Mouse (Mus musculus) retina, postnatal 1 day (tissue): Measurements from ENCODE around the gene Fscn1.
A peak's percentile ranks its signal among the peaks of the same experiment; 100 is the strongest.

Source experiments
- DNase-seq: peaks from one replicate; pipeline ENCODE4 v3.0.0-alpha.2; 2012

The Fscn1 gene

GRCm38 (mm10) chr5:142959576-142960556 is at the start of gene Fscn1:
Fscn1 (plus strand) TSS chr5:142960343.
- peak; percentile 94 for DNase-seq

GRCm38 (mm10) chr5:142911629-142912028 is 48.5 kb upstream of the Fscn1 start:
- no peak for DNase-seq

- no peak for DNase-seq
These were observed 47.8 kb upstream of the Fscn1 start for GRCm38 (mm10) chr5:142912320-142912719.

- DNase-seq: no peak
These were observed 47.4 kb upstream of the Fscn1 start for GRCm38 (mm10) chr5:142912739-142913138.

GRCm38 (mm10) chr5:142915231-142915630 is 44.9 kb upstream of the Fscn1 start:
- no peak for DNase-seq

- no peak for DNase-seq
These were observed 43.5 kb upstream of the Fscn1 start for GRCm38 (mm10) chr5:142916593-142916992.

- DNase-seq: no peak
These were observed 42.7 kb upstream of the Fscn1 start for GRCm38 (mm10) chr5:142917402-142917801.

- no peak for DNase-seq
These were observed 39.7 kb upstream of the Fscn1 start for GRCm38 (mm10) chr5:142920311-142921073.

- no peak for DNase-seq
These were observed 39.1 kb upstream of the Fscn1 start for GRCm38 (mm10) chr5:142921074-142921459.

GRCm38 (mm10) chr5:142922251-142922650 is 37.9 kb upstream of the Fscn1 start:
- no peak for DNase-seq

- DNase-seq: no peak
These were observed 36.4 kb upstream of the Fscn1 start for GRCm38 (mm10) chr5:142923781-142924180.

- no peak for DNase-seq
These were observed 35.7 kb upstream of the Fscn1 start for GRCm38 (mm10) chr5:142924336-142924959.

- peak; percentile 48 for DNase-seq
These were observed 33.8 kb upstream of the Fscn1 start for GRCm38 (mm10) chr5:142926204-142926939.

GRCm38 (mm10) chr5:142926940-142927228 is 33.3 kb upstream of the Fscn1 start:
- no peak for DNase-seq

- DNase-seq: no peak
These were observed 32.7 kb upstream of the Fscn1 start for GRCm38 (mm10) chr5:142927341-142927930.

- peak; percentile 63 for DNase-seq
These were observed 31.3 kb upstream of the Fscn1 start for GRCm38 (mm10) chr5:142928749-142929399.

GRCm38 (mm10) chr5:142929400-142929752 is 30.8 kb upstream of the Fscn1 start:
- no peak for DNase-seq

GRCm38 (mm10) chr5:142931241-142931745 is 28.9 kb upstream of the Fscn1 start:
- DNase-seq: no peak

GRCm38 (mm10) chr5:142932084-142932685 is 28.0 kb upstream of the Fscn1 start:
- peak; percentile 81 for DNase-seq

- DNase-seq: peak; percentile 59
These were observed 27.4 kb upstream of the Fscn1 start for GRCm38 (mm10) chr5:142932731-142933130.

- DNase-seq: peak; percentile 88
These were observed 24.4 kb upstream of the Fscn1 start for GRCm38 (mm10) chr5:142935642-142936335.
